Mouse (Mus musculus) splenic B cell, adult 2 months (primary cell): ENCODE measurements around the gene Mcm6.
A peak's percentile ranks its signal among the peaks of the same experiment; 100 is the strongest.

ENCODE experiments used
- DNase-seq: peaks from one replicate; pipeline ENCODE4 v3.0.0-alpha.2; 2011; ENCODE audit warnings: low read depth, low spot score
- H3K27me3 ChIP-seq: 2 replicates; pipeline ENCODE4 v1.6.1; 2012; ENCODE audit warnings: mild to moderate bottlenecking, low read length, moderate library complexity, mixed read lengths; ENCODE audit not compliant: control insufficient read depth, poor library complexity, insufficient read depth, severe bottlenecking
- H3K36me3 ChIP-seq: 2 replicates; pipeline ENCODE4 v1.6.1; 2012; ENCODE audit warnings: mild to moderate bottlenecking, low read length, moderate library complexity, mixed read lengths; ENCODE audit not compliant: control insufficient read depth, poor library complexity, insufficient read depth, severe bottlenecking

Gene Mcm6

DNA sequence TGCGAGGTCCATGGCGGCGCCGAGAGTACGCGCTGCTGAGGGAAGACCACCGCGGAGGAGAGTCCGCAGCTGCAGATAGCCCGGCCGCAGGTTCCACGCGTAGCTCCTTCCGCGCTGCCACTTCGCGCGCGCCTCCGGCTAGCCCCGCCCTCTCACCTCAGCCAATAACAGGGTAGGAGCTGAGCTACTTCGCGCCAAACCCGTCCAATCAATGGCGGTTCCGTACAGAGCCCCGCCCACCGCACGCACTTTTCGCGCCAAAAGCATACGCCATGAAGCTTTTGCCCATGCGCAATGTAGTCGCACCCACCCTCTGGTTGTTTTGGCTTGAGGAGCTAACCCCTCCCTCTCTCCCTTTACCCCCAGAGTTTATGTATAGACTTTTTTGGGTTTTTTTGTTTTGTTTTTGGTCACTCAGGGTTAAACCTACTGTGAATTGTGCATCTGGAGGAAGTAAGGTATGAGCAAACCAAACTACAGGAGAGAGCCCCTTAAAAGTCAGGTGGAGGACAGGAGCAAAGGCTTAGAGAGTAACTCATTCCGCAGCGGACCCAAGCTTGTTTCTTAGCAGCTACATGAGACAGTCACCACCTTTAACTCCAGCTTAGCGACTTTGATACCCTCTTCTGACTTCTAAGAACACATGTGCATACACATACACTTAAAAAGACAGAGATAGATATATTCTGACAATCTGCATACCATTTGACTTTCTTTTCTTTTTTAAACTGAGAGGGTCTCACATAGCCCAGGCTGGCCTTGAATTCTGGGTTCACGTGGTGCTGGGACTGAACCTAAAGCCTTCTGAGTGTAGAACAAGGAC is at the start of gene Mcm6:
Gene Mcm6 (minus strand): TSS at position 111 of the 823 bp plus-strand sequence.
- H3K27me3 ChIP-seq = no peaks in the 10 kb centered on the region
- peaks cover under 1% of the 10 kb centered on the region for H3K36me3 ChIP-seq
- peak; percentile 96 for DNase-seq

DNA sequence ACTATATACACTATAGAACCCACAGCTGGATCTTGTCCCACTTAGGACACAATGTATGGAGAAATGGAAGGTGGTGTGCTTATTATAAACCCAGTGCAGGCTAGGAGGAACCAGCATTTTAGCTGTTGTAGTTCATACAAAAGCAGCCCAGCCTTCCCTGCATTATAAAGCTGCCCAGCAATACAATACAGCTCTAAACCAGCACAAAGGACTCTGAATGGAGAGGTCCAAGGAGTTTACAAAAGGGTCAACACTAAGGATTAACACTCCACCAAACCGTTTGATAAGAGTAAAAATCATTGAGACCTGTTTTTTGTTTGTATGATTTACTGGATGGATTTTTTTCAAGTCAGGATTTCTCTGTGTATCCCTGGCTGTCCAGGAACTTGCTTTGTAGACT is 47.4 kb upstream of the Mcm6 start:
- no peaks in the 10 kb centered on the region for H3K27me3 ChIP-seq
- peaks cover 4% of the 10 kb centered on the region; the same call in 1 of the 2 replicates for H3K36me3 ChIP-seq
- DNase-seq = no peak

DNA sequence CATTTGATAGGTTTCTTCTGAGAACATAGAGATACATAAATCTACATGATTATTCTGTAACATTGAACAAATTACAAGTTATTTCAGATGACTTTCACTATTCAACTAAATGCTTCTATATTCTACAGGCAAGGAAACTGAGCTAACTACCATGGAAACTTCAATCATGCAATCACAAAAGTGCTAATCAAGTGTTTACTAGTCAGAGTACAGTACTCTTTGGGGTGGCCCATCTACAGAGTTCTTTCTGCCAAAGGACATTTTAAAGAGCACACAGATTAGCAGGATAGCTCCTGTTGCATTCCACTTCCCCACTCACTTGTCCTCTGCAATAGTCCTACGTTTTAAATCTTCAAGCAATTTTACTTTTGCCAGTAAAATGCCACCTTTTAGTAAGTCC is 46.2 kb upstream of the Mcm6 start:
- H3K27me3 ChIP-seq = no peaks in the 10 kb centered on the region
- peaks cover 4% of the 10 kb centered on the region for H3K36me3 ChIP-seq
- no peak for DNase-seq

DNA sequence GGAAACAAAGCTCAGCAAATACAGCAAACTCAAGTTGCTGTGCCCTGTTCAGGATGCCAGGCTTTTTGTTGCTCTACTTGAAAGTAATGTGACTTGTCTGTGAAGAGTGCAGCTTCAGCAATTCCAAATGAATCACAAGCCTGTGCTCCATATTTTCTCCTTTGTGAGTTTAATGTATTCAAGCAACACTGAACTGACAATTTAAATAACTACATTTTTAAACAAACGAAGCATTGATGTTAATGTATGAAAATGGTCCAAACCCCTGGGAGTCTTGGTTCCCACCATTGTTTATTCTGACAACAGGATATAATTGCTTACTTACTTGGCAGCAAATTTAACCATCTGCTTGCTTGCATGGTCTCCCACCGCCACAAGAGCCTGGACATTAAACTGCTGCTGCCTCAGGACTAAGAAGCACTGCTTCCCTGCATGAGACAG is 45.6 kb upstream of the Mcm6 start:
- Histone ChIP-seq H3K27me3 (no peaks in the 10 kb centered on the region), H3K36me3 (peaks cover 2% of the 10 kb centered on the region; the same call in 1 of the 2 replicates)
- no peak for DNase-seq

DNA sequence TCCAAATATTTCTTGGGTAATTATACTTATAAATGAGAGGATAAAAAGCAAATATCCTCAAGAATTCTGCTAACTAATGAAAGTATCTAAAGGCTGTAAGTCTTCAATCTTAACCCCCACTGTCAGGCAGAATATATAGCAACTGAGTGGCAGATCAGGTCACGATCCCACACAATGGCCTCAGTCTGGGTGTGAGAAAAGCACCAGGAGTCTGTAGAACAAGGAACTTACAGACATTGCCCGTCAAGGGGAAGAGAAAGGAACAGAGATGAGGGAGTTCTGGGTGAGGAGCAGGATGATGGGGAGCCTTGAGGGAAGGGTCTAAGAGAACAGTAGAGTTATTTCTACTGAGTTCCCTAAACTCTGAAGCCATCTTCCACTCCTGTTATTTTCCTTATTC is 41.5 kb upstream of the Mcm6 start:
- H3K36me3 ChIP-seq = no peaks in the 10 kb centered on the region; the same call in 1 of the 2 replicates
- no peaks in the 10 kb centered on the region for H3K27me3 ChIP-seq
- DNase-seq = no peak

DNA sequence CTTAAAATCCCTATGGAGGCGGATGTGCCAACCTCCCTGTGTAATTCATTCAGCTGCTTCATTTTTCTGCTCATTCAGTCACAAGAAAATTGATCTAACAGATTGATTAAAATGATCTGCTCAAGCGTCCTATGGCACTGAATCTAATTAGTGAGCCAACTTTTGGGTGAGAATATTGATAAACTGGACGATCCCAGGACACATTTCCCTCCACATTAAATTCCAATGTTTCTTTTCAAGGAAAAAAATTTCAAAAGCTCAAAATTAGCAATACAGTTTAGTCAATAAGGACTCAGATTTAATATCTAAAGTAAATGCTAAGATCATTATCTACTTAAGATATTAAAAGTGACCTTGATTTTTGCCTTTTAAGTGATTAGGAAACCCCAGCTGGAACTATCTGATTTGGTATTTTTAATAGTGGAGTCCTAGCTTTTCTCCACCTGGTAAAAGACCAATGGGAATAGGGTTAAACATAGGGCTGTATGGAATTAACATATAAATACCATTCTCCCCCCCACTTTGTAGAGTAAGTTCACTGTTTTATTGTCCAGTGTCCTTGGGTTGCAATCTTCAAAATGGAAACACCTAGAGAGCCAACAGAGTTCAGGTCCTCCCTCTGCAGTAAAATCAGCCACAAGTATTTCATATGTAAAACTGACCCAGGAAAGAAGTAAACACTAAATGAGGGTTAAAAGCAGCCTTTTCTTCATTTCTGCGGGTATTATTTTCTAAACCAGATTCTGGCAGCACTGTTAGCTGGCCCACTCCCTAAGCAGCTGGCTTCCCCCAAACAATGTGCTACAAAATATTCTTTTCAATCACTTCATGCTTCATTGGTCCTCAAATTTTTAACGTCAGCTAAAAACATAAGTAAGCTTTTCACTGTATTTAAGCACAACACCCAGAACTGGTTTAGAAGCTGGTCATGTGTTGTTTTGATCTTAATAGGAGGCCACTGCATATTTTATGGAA is 40.8 kb upstream of the Mcm6 start:
- Histone ChIP-seq H3K27me3 (no peaks in the 10 kb centered on the region), H3K36me3 (peaks cover 2% of the 10 kb centered on the region; the same call in 1 of the 2 replicates)
- DNase-seq = no peak

DNA sequence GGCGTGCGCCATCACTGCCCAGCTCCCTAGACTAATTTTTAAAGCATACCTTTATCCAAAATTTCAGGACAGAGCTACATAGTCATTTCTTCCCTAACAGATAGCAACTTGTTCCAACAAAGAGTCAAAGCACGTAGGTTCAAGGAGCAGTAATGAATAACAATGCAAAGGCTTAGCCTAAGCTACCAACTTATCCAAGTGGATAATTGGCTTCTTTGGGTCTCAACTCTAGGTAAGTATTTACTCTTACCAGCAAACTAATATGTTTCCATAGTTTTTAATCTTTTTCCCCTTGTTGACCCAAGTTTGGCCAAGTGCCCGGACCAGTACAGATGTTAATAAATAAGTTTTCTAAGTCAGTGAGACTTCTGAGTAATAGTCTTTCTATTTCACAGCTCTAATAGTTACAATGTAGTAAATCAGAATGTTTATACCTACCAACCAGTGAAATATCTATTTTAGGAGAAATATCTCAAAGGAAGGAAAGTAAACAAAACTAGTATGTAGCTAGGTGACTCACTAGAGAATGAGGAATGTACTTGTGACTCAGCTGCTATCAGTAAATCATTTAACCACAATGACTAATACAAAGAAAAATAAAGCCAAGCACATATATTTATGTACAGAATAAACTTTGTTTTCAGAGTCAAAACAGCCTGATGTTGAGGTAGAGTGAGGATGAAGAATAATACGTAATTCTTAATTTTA is 39.4 kb upstream of the Mcm6 start:
- peaks cover 3% of the 10 kb centered on the region; the same call in 1 of the 2 replicates for H3K36me3 ChIP-seq
- no peak for DNase-seq

DNA sequence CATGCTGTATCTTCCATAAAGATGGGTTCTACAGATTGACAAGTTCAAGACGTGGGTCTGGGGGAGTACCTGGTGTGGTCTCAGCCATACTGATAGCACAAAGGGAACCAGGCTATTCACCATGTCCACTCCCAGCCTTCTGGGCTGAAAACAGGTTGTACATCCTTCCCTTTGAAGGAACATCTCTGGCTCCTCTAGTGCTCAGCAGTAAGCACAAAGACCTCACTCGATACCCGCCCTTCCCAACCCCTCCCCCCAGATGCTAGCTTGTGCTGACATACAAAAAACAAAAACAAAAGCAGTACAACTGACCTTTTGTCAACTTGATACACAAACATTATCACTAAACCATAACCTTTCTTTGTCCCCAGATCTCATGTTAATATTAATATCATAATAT is 35.2 kb upstream of the Mcm6 start:
- H3K27me3 ChIP-seq = no peaks in the 10 kb centered on the region
- DNase-seq = no peak
- H3K36me3 ChIP-seq = 0 out of 2 replicates have a peak, but pooled peaks cover 3% of the 10 kb centered on the region

More for the DNA sequence above, 39.4 kb upstream of the Mcm6 start:
- H3K27me3 ChIP-seq = no peaks in the 10 kb centered on the region

DNA sequence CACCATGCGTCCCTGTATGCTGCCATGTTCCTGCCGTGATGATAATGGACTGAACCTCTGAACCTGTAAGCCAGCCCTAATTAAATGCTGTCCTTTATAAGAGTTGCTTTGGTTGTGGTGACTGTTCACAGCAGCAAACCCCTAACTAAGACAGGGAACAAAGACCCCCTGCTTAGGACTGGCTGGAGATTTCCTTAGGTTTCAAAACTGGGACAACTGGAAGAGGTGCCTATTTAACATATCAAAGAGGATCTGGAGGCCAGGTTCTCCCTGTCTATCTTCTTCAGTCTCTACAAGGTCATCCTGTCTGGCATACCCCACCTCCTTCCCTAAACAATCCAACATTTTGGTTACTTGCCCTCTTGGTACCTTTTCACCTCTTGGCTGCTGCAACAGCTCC is 32.9 kb upstream of the Mcm6 start:
- DNase-seq = no peak
- Histone ChIP-seq H3K27me3 (no peaks in the 10 kb centered on the region), H3K36me3 (0 out of 2 replicates have a peak, but pooled peaks cover 6% of the 10 kb centered on the region)

DNA sequence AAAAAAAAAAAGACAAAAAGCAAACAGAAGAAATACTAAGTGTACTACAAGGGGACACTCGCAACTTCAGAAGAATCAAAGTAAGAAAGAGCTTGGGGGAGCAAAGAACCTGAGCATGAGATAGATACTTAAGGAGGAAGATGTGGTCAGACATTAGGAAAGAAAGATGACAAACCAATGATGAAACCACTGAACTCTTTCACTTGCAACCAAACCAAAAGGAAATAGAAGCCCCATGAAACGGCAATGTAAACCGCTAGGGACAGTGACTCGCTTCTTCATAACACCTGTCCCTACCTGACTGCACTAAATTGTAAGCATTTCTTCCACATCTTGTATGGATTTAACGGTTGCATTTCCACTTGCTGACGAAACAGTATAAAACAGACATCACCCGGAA is 27.0 kb upstream of the Mcm6 start:
- DNase-seq = no peak
- H3K36me3 ChIP-seq = peaks cover 7% of the 10 kb centered on the region; the same call in 1 of the 2 replicates
- no peaks in the 10 kb centered on the region for H3K27me3 ChIP-seq

DNA sequence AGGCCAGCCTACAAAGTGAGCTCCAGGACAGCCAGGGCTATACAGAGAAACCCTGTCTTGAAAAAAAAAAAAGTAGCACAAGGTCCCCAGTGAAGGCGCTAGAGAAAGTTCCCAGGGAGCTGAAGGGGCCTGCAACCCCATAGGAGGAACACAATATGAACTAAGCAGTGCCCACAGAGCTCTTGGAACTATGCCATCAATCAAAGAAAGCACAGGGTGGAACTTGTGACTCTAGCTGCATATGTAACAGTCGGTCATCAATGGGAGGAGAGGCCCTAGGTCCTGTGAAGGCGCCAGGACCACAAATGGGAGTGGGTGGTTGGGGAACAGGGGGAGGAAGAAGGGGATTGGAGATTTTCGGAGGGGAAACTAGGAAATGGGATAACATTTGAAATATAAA is 17.4 kb upstream of the Mcm6 start:
- peaks cover 3% of the 10 kb centered on the region; the same call in 1 of the 2 replicates for H3K36me3 ChIP-seq
- DNase-seq = no peak
- H3K27me3 ChIP-seq = no peaks in the 10 kb centered on the region

DNA sequence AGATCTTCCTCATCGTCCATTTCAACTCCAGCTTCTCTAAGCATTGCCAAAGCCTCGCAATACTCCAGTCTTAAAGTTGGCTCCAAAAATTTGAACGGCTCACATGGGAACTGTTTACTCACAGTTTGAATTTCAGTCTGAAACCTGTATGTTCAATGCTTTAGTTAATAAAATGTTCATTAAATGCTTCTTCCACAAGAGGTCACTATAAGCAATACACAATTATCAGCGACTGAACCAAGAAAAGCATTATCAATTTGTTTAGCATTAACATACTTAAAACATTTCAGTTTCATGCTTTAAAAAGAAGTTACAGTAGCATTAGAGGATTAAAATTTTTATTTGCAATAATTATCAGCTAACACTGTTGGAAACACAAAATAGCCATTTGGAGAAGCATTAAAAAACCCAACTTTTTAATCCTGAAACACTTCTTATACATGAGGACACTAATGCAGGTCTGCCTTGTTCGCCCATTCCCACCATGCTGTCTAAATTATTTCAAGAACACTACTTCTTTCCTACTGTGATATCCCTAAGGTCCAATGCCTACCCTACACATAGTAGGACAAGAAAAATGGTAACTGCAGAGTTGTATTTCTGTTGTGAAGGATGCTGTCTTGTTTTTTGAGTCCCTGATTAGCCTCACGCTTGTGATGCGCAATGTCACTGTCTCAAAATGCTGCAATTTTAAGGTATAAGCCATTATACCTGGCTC is 12.8 kb upstream of the Mcm6 start:
- Histone ChIP-seq H3K36me3 (no peaks in the 10 kb centered on the region), H3K27me3 (no peaks in the 10 kb centered on the region)
- peak; percentile 55 for DNase-seq

DNA sequence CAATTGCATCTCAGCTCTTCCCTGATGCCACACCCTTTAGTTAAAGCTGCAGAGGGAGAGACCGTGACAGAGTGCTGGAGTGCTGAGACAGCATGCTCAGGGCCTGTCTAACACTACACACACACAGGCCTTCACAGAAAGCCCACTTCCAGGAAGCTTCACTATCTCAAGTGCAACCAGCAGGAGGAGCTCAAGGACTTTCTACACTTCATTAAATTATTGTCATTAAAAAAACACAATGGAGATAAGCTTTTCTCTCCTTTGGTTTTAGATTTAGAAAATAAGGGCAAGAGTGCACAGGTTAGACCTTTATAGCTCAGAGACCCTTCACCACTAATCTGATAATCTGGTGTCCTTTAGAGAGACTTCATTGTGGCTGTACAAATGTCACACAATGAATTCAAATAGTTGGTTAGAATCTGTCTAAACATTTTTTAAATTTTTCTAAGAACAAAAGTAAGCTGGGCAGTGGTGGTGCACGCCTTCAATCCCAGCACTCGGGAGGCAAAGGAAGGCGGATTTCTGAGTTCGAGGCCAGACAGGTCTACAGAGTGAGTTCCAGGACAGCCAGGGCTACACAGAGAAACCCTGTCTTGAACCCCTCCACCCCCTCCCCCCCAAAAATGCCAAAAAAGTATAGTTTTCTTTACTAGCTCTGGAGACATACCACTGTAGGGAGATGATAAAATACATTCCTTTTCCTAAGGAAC is 9.4 kb upstream of the Mcm6 start:
- peak; percentile 78 for DNase-seq
- no peaks in the 10 kb centered on the region for H3K27me3 ChIP-seq
- H3K36me3 ChIP-seq = no peaks in the 10 kb centered on the region; the same call in 1 of the 2 replicates
